Mouse (Mus musculus) left cerebral cortex, postnatal 14 days (tissue): ENCODE results near the gene Nectin2. TPM values are rescaled to one million over a fixed set of nuclear protein-coding genes. Genes with fewer than 3 reads are reported as not detected.

Source experiments
- DNase-seq, 2 experiments: peaks; one replicate each; pipeline ENCODE4 v3.0.0; 2021 to 2022; ENCODE audit warnings: low spot score in 2 of 2, mixed read lengths in 1 of 2
- intact Hi-C: fragments of 180-260 bp; cut with DNase I; formaldehyde crosslinking; loops from one replicate; pipeline ENCODE4 v1.15.1; 2025
- total RNA-seq, 2 experiments: library from RNA; stranded (reverse); gene quantifications; 2 replicates each; pipeline ENCODE4 v1.2.3; 2021

Nectin2 gene
- total RNA-seq, 2 experiments from 2014 or later: 11.6 to 15.2 TPM

DNA sequence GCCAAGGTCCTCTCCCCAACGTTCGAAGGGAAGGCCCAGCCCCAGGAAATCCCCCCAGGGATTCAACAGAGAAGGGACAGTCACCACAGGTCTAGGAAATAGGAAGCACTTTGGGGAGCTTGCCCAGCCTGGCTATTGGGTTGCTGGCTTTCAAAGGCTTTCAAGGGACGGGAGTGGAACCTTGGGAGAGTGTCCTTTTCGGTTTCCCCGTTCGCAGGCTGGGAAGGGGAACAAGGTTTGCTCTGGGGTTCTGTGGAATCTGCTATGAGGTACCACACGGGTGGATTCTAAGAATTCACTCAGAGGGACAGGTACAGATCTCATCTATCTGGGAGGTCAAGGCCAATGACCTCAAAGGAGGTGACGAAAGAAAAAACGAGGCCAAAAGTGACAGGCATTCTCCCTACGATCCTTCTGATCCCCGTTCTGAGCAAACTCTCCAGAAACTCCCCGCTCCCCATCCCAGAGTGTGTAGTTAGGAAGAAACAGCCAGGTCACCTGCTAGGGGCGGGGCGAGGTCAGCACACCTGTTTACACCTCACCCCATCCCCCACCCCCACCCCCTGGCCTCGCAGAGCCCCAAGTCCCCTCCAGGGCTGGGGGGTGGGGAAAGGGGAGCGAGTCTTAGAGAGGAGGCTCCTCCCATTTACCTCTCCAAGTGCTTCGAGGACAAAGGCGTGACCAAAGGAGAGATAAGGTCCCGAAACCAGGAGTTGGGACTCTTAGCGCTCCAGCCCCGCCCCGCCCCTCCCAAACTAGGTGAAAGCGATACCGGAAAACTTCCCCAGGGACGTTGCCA is 2.7 kb downstream of the Nectin2 start:
- no peak for DNase-seq

DNA sequence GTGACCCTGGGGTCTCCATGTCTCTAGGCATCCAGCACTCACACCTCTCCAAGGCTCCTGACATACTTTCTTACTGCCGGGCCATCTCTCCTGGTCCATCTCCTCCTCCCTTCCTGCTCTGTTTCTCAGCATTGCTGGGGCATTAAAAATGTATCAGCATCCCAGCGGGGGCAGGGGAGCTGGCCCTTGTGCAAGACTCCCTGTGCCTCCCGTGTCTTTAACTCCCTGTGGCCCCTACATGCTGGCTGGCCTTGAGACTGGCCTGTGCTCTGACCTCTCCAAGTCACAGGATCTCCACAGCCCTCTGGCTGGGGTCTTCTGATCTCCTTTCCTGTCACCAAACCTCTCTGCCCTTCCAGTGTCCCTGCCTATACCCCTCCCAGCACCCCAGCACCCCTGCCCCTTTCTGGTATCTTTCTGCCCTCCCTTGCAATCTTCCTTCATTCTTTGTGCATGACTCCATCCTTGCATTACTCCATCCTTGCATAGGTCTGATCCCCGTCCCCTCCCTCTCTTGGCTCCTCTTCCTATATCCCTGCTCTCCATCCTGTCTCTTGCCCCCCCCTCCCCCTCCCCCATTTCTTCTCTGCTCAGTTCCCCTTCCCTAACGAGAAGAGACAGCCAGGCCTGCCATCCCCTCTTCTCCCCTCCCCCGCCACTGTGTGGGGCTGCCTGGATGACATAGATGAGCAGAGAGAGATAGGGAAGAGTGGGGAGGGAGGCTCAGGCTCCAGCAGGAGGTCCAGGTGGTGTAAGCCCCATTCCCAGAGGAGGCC is 3.7 kb downstream of the Nectin2 start:
- DNase-seq: no peak
- intact Hi-C loops: no loop called here

More for the DNA sequence above, 2.7 kb downstream of the Nectin2 start:
- intact Hi-C loops: no loop called here

DNA sequence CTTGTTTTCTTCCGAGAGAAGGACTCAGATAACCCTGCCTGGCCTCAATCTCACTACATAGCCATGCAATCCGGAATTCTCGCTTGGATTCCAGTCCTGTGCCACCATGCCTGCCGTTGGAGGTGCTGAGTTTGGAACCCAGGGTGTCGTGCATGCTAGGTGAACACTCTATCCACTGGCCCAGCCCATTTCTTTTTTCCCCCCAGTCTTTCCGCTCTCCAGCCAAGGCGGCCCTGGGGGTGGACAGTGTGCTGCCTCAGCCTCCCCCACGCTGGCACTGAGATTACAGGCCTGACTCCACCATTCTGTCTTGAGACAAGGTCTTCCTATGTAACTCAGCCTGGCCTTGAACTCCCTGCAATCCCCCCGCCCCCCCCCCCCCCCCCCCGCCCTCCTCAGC is 4.3 kb downstream of the Nectin2 start:
- DNase-seq: no peak
- intact Hi-C loops: no loop called here

DNA sequence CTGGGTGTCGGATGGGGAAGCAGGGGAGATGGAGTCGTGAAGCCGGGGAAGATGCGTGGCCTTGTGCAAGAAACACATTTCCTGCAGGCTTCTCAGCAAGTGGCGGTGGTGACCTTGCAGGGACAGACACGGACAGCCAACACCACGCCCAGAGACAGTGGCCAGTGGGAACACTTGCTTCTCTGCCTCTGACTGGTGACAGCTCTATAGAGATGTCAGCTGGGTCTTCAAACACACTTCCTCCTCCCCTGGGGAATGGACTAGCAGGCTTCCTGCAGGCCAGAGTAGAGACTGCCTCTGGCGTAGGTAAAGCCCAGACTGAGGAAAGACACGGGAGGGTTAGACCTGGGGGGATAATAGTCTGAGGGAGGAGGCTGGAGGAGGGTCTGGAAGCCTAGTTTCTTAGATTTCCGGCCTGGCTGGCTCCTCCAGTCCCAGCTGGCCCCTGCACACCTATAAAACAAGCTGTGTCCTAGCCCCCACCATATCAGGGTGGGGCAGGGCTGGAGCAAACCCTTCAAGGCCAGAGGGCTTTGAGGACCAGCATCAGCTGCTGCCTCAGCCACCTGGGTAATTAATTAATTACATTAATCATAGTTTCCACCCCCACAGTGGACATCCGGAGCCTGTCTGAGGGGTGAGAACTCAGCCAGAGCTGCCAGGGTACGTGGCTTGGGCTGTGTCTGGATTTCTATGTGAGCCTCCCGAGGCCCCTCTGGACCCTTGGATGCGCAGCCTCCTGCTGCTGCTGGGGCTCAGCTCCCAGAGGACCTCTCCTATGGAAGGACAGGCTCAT is 5.5 kb downstream of the Nectin2 start:
- intact Hi-C loops: no loop called here
- DNase-seq: no peak

DNA sequence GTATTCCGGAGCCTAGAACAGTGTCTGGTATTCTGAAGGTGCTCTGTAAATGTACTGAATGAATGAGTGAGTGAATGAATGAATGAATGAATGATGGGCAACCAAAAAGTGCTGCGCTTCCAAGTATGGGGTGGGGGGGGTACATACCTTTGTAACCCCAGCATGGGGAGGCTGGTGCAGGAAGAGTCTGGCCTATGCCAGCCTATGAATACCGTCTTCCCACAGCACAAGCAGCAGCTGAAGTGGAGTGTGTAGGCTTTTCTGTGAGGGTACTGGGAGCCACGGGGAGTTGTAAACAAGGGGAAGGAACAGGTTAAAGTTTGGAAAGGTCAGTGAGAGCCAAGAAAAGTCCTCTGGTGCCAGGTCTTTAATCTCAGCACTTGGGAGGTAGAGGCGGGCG is 6.5 kb downstream of the Nectin2 start:
- no peak for DNase-seq
- intact Hi-C loops: no loop called here

DNA sequence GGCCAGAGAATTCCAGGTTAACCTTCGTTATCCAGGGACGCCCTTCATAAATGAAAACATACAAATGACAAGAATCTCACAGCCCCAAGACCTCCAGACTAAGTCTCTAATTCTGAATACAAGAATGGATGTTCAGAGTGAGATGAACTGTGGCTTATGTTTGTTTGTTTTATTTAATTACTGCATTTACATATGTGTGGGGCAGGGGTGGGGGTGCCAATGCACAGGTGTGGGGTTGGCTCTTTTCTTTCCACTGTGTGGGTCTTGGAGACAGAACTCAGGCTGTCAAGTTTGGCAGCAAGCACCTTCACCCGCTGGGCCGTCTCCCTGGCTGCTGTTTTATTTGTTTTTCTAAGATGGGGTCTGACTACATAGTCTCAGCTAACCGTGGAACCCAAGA is 7.8 kb downstream of the Nectin2 start:
- intact Hi-C loops: no loop called here
- no peak for DNase-seq

DNA sequence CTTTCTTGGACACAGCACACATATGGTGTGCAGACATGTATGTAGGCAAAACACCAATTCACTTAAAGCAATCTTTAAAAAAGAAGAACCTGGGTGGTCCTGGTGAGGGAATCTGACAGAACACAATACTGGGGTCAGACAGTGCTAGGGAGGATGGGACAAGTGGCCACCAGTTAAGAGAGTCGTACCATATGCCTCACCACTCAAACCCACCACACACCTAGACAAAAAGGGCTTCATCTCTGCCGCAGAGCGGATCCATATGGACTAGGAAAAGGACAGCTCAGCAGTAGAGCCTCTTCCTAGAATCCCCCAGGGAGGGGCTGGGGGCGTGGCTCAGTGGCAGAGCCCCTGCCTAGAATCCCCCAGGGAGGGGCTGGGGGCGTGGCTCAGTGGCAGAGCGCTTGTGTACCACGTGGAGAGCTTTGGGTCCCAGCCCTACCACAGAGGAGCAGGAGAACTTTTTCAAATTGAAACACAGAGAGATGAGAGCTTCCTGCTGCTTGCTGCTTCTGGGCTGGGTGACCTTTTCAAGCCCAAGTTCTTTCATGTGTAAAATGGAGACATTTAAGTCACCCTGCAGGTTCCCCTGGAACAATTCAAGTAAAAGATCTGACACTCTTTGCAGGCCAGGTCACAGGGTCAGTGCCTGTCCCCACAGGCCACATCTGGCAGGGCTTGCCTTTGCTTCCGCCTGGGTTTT is 8.8 kb downstream of the Nectin2 start:
- intact Hi-C loops: no loop called here
- DNase-seq: no peak

DNA sequence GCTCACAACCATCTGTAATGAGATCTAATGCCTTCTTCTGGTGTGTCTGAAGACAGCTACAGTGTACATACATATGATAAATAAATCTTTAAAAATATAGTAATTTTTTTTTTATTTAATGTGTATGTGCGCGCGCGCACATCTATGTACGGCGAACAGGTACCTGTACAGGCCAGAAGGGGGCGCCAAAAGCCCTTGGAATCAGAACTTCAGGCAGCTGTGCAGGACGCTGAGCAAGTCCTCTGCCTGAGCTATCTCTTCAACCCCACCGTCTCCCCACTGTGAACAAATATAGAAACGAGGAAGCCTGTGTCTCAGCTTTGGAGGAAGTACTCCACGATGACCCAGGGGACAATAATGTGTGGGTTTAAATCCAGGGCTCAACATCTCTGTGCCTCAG is 10.0 kb downstream of the Nectin2 start:
- DNase-seq: no peak
- intact Hi-C loops: no loop called here

DNA sequence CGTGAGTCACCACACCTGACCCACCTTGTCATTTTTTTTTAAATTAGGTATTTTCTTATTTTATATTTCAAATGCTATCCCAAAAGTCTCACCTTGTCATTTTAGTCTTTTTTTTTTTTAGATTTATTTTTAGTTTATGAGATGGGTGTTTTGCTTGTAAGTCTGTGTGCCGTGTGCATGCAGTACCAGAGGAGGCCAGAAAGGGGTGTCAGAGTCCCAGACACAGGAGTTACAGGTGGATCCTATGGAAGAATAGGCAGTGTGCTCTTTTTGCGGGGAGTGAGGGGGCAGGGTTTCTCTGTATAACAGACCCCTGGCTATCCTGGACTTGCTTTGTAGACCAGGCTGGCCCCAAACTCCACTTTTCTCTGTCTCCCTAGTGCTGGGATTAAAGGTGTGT is 11.5 kb downstream of the Nectin2 start:
- intact Hi-C loops: no loop called here
- no peak for DNase-seq

DNA sequence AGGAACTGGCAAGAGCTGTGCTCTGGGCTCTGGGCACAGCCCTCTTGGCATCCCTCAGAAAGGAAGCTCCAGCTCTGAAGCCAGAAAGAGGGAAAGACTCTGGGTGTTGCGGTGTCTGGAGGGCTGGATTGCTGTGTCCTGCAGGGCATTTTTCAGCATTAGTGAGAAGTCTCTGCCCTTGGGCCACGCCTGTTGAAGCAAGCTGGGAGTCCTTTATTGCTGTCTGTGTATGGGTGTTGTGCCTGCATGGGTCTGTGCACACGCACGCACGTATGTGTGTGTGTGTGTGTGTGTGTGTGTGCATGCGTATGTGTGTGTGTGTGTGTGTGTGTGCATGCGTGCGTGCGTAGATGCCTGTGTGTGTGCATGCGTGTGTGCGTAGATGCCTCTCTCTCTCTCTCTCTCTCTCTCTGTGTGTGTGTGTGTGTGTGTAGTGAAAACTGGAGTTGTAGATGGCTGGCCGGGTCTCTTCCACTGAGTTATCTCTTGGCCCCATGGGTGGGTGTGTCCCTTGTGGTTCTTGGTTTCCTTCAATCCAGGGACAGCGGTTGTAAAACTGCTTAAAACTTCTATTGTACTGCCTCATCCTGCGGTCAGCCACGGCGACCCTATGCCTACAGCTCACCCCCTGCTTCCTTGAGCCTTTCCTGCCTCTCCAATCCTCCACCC is 13.8 kb downstream of the Nectin2 start:
- intact Hi-C loops: no loop called here
- no peak for DNase-seq

DNA sequence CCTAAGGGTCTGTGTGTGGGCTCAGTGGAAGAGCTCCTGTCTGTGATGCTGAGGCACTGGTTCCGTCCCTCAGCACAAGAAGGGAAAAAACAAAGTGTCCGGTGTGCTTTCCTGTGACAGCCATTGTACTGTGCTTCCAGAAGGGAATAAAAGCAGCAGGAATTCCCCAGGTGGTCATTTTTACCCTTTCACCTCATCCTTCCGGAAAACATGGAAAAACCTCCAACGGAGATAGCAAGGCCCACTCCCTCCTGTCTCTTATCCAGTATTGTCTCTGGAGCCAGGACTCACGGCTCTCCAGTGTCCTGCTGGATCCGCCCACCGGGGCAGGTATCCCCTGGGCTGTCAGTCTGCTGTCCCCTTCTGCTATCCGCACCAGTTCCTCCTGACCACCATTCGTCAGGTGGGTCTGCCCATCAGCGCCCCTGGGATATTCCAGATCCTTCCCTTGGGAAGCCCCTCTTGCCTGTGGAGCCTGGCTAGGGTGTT is 16.1 kb downstream of the Nectin2 start:
- no peak for DNase-seq
- intact Hi-C loops: no loop called here

DNA sequence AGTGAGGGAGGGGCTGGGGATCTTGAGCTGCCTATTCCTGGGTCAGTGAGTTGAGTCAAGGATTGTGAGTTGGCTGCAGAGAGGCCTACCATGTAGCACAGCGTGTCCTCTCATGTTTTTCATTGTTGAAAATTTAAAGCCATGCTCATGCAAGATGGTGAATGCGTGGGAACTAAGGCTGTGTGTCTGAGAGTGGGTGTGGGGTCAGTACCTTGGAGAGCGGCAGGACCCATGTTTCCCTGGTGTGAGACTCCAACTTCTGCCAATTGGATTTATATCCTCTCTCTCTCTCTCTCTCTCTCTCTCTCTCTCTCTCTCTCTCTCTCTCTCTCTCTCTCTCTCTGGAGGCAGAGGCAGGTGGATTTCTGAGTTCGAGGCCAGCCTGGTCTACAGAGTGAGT is 23.7 kb downstream of the Nectin2 start:
- intact Hi-C loops: no loop called here
- DNase-seq: no peak

DNA sequence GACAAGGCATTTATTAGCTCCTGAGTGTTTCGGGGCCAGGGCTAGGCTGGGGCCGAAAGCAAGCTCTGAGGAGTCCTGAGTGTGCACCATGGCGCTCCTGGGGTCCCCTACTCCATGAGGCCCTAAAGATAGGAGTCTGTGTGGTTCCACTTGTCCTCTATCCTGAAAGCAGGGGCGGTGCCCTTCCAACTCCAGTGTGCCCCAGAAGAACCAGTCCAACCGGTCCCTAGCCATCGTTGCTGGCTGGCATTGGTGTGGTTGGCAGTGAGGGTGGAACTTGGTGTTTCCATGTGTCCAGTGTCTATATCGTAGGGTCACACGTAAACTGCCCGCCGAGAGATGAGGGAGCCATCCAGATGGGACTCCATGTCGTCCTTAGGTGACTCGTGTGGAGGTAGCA is 26.1 kb downstream of the Nectin2 start:
- intact Hi-C loops: no loop called here
- DNase-seq: no peak

DNA sequence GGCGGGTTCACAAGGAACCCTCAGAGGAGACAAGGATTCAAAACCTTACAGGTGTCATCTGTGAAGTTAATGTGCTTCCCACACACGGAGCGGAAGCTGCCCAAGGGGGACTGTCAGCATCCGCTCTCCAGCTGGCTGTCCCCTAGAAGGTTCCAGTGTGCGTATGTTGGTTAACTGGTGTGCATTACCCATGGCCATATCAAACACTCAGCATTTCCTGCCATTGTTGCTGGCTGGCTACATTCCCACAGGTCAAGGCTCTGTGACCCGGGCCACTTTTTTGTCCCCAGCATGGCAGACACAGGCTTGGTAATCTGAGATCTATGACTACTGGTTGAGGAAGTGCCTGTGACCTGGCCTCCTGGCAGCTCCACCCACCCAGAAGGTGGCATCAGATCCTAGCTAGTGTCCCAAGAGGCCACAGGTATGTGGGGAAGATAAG is 27.5 kb downstream of the Nectin2 start:
- DNase-seq: no peak
- intact Hi-C loops: no loop called here

DNA sequence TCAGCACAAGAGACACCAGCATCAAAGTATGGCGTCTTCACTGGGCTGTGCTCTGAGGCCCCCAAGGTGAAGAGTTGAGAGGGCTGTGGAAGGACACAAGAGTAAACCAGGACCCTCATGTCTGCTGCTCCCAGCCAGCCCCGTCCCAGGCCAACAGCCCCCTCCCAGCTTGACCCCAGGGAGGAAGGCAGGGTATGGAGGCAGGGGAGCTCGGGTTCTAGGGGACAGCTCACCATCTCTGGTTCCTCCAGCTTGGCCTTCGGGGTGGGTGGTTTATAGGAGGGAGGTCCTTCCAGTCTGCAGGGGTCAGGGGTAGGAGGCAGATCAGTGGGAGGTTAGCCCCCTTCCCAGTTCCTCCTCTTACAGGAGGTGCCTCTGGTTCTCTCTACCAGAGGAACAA is 31.1 kb downstream of the Nectin2 start:
- intact Hi-C loops: no loop called here
- DNase-seq: no peak

DNA sequence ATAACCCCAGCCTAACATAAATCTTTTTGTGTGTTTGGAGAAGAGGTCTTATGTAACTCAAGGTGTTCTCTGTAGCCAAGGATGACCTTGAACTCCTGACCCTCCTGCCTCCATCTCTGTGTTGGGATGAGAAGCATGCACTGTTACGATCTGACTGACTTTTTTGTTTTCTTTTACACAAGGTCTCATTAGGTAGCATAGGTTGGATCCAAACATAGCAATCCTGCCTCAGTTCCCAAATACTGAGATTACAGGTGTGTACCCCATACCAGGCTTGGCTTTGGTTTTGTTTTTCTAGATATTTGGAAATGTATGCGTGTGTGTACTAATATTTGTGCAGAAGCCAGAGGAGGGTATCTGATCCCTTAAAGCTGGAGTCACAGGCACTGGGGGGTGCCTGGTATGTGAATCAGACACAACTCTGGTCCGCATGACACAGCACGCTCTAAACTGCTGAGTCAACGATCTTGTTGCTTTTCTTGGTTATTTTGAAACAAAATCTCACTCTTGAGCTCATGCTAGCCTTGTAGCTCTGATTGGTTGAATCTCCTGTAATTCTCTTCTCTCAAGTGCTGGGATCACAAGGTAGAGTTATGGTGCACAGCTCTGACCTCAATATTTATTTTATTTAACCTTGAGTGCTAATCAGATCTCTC is 31.9 kb downstream of the Nectin2 start:
- DNase-seq: no peak
- intact Hi-C loops: no loop called here

DNA sequence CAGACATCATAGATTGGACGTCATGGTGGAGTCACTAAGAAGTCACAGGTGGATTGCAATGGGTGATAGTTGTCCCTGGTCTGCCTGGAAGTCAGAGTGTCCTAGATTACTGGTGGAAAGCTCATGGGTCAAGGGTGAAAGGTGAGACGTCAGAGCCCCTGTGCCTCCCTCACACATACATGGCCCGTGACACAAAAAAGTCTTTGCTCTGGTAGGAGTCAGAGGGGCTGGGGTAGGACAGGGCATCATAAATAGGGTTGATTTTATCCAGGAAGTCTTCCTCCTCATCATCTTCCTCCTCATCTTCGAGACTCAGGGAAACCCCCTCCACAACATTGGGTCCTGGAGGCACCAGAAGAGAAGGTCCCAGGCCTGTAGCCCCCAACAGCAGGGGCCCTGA is 32.9 kb downstream of the Nectin2 start:
- intact Hi-C loops: no loop called here
- DNase-seq: no peak

DNA sequence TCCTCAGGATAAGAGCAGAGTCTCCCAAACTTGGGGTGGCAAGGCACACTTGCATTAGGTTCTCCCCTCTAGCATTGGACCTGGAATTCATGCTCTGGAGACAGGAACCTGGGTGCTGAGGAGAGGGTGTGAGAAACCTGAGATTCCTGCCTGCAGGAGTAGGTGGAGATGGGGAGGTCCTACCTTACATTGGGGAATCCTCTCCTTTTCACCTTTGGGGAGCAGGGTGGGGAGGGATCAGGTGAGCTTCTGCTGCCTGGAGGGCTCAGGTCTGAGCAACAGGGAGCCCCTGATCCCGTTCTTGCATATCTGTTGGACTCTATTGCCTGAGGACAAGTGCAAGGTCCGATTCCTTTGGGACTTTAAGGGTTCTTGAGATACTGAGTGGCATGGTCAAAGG is 33.5 kb downstream of the Nectin2 start:
- intact Hi-C loops: no loop called here
- DNase-seq: no peak
